In the genomic region with DNA sequence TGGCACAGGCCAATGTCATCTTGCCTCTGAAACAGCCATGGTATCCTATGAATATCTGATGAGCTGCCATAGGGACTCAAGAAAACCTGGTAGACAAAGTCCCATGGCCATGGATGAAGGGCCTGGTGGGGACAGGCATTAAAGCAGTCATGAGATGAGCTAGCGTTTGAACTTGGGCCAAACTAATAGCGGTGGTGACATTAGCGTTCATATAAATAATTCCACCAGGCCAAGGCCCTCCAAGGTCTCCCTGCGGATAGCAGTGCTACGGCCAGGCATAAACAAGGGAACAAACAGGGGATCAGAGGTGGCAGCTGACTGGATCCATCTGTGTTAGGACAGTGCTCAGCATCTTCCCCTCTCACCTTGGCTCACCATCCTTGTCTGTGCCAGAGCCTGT, we compare ENCODE assay signal across 19 mouse cellular contexts. TPM values are rescaled to one million over a fixed set of nuclear protein-coding genes. Genes with fewer than 3 reads are reported as not detected.
"Had no signal": no experiment of that assay in that cellular context is flagged by ENCODE, and none has a peak within 500 bp of the region (broad histone marks: within the 10 kb centered on the region; RNA-seq: fewer than 3 reads in every experiment).

No protein-coding gene starts in this region.

- H3K36me3 ChIP-seq: midbrain, embryonic 12.5 days; neural tube, embryonic 13.5 days; neural tube, embryonic 15.5 days had no signal

- DNase-seq: lung, adult 2 months; lung, postnatal 10 days; lung, postnatal 4 days; midbrain, embryonic 14.5 days; retina, postnatal 1 day; right cerebral cortex, adult 18-20 months; right cerebral cortex, postnatal 25 days; spleen, adult 18-20 months; thymus, adult 18-20 months; thymus, postnatal 14 days; thymus, postnatal 36 days had no signal

- ATAC-seq: midbrain, embryonic 16.5 days had no signal

- H3K9ac ChIP-seq: midbrain, embryonic 12.5 days; neural tube, embryonic 13.5 days; neural tube, embryonic 15.5 days had no signal

- H3K4me2 ChIP-seq: midbrain, embryonic 12.5 days; neural tube, embryonic 13.5 days; neural tube, embryonic 15.5 days had no signal

- H3K4me3 ChIP-seq: midbrain, embryonic 10.5 days; midbrain, embryonic 12.5 days; myocyte; neural tube, embryonic 13.5 days; neural tube, embryonic 15.5 days had no signal

- H3K9me3 ChIP-seq: midbrain, embryonic 10.5 days; midbrain, embryonic 12.5 days; neural tube, embryonic 13.5 days; neural tube, embryonic 15.5 days had no signal

- H3K27ac ChIP-seq: midbrain, embryonic 12.5 days; neural tube, embryonic 13.5 days; neural tube, embryonic 15.5 days had no signal

RNA-seq across cellular contexts. Expression of gene Shisal1, which starts 21.2 kb away (rescaled TPM):
- total RNA-seq: megakaryocyte, adult 5-6 weeks; megakaryocyte-erythroid progenitor cell, adult 5-6 weeks had no signal
